Mouse (Mus musculus) WW6 (cell line): ENCODE measurements around the gene Dnajc19.

Experiments
- DNase-seq: peaks from one replicate; pipeline ENCODE4 v3.0.0-alpha.2; 2013; ENCODE audit warnings: low read depth, low spot score

The Dnajc19 gene

GRCm38 (mm10) chr3:34030601-34031000 is 50.5 kb downstream of the Dnajc19 start:
- DNase-seq: no peak

DNA sequence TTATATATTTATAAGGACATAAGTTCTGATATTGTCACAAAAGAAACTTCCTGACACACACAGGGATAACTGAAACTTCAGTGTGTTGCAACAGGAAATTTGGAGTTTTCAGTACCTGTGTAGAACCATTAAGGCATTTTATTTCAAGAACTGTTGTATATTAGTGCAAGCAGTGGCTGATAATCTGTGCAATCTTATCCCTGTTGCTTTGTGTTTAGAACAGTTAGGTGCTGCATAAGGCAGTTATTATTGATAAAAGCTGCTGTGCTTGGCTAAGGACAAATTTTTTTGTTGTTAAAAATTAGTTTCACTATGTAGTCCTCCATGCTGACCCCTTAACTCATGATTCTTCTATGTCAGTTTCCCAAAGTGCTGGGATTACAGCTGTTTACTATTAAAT is 52.2 kb downstream of the Dnajc19 start:
- no peak for DNase-seq

DNA sequence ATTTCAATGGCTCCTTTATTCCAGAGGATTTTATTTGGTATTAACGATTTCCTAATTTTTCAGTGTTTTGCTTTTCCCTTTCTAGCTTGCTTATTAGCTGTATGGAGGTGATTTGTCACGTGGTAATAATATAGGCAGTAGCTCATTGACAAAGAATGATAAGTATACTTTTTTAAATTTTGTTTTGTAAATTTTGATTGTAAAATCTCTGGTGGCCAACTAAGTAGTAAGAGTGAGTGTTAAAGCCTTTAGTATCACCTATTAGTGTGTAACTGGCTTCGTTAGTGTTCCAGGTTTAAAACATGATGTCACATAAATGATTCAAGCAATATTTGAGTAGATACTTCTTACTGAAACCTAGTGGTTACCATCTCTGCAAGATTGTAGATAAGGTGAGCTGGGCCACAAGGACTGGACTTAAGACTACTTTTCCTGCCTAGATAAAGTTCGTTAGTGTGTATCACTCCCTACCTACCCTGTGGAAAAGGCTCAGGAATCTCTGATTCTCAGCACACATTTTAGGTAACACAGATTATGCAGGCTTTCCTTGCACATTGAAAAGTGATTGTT is 59.8 kb downstream of the Dnajc19 start:
- DNase-seq: no peak

GRCm38 (mm10) chr3:34020382-34021258 is 60.5 kb downstream of the Dnajc19 start:
- DNase-seq: no peak

DNA sequence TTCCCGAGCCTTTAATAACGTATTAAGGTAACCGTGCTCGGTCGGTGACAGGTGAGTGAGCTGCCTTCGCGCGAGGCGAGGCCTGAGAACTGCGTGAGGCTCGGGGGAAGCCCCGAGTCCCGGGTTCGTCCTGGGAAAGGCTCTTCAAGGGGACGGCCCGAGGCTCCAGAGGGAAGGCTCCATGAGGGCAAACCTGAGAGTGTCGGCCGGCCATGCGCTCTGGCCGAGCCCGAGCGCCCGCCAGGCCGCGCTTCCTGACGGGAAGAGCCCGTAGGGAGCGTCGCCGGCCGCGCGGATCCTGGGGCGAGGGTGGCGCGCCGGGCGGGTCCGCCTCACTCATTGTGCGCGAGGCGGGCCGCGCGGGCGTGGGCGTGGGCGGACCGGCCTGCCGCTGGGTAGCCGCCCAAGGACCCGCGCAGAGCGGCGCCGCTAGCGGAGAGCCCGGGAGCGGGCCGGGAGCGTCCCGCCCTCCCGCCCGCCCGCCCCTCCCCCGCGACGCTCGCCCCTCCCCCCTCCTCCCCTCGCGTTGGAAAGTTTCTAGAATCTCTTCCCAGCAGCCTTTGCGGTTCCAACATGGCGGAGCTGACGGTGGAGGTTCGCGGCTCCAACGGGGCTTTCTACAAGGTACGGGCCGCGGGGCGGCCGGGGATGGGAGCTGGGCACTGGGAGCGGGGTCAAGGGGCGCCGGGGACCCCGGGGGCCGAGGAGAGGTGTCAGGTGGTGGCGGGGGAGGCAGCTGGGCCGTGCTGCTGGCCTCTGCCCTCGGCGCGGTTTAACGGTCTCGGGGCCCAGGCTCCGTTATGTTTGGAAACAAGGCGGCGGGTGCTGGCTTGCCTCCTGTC is 61.4 kb downstream of the Dnajc19 start, which contains the start of gene Fxr1:
TSS of gene Fxr1 (plus strand) at position 404 of the 842 bp plus-strand sequence.
- no peak for DNase-seq

GRCm38 (mm10) chr3:34008191-34008590 is 72.9 kb downstream of the Dnajc19 start:
- DNase-seq: no peak

DNA sequence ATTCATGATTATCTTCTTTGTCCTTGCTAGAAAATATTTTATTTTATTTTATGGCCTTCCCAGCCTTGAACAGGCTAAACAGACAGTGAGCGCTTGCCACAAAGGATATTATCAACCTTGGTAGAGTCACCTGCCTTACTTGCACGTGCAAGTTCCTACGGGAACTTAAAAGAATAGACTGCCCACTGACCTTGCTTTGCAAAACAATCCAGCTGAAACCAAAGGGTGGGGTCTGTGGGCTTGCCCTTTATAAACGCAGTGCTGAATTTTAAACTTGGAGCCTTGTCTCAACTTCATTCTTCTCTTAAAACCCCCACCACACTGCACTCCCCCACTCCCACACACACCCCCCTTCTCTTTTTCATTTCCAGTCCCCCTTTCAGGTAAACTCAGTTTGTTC is 73.5 kb downstream of the Dnajc19 start:
- no peak for DNase-seq

GRCm38 (mm10) chr3:34006824-34007223 is 74.3 kb downstream of the Dnajc19 start:
- no peak for DNase-seq

DNA sequence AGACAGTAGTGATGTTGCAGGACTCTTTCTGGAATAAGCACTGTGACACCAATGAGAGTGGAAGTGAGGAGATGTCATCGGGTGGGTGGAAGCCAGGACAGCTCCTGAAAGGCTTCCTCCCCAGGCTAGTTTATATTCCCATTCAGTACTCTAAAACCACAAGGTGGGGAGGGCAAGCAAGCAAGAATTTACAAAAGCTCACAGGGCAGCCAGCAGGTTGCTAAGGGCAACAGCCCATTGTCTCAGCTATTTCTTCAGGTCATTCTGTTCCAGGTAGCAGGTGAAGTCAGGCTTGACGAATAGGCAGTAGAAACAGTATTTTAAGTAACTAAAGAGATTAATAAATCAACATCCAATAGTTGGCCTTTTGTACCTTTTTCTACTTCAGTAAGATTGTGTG is 74.8 kb downstream of the Dnajc19 start:
- no peak for DNase-seq
